Mouse (Mus musculus) liver, adult 2 months (tissue): ENCODE data around the gene Rnf144b. TPM values are rescaled to one million over a fixed set of nuclear protein-coding genes. Genes with fewer than 3 reads are reported as not detected.

Source experiments
- DNase-seq: peaks from one replicate; pipeline ENCODE4 v3.0.0-alpha.2; 2011; ENCODE audit warnings: low read depth, low spot score; ENCODE audit errors: extremely low read depth
- H3K27ac ChIP-seq: fragments of 200-500 bp; replicated peaks from 2 replicates; pipeline ENCODE4 v1.5.1; 2012; ENCODE audit warnings: low read depth, mild to moderate bottlenecking, control low read depth, inconsistent platforms, low read length; ENCODE audit not compliant: insufficient read depth
- H3K27me3 ChIP-seq: fragments of 200-500 bp; 2 replicates; pipeline ENCODE4 v1.6.1; 2012; ENCODE audit warnings: mild to moderate bottlenecking, moderate library complexity, low read length, inconsistent platforms; ENCODE audit not compliant: control insufficient read depth, insufficient read depth
- H3K36me3 ChIP-seq: fragments of 200-500 bp; 2 replicates; pipeline ENCODE4 v1.6.1; 2012; ENCODE audit warnings: low read length, inconsistent platforms; ENCODE audit not compliant: control insufficient read depth, insufficient read depth
- H3K4me1 ChIP-seq: fragments of 200-500 bp; 2 replicates; pipeline ENCODE4 v1.6.1; 2011; ENCODE audit warnings: low read length; ENCODE audit not compliant: control insufficient read depth, insufficient read depth
- H3K4me3 ChIP-seq: fragments of 200-500 bp; 2 replicates; pipeline ENCODE4 v1.5.1; 2011; ENCODE audit warnings: low read depth, mild to moderate bottlenecking, control low read depth, low read length, moderate library complexity; ENCODE audit not compliant: insufficient read depth
- H3K79me2 ChIP-seq: fragments of 200-500 bp; 2 replicates; pipeline ENCODE4 v1.6.1; 2012; ENCODE audit warnings: inconsistent platforms, mild to moderate bottlenecking, low read length, moderate library complexity; ENCODE audit not compliant: control insufficient read depth, insufficient read depth
- H3K9ac ChIP-seq: fragments of 200-500 bp; 2 replicates; pipeline ENCODE4 v1.6.1; 2012; ENCODE audit warnings: low read depth, mild to moderate bottlenecking, control low read depth, inconsistent platforms, low read length
- CTCF ChIP-seq: fragments of 200-500 bp; IDR thresholded peaks from 2 replicates; pipeline ENCODE4 v1.5.1; 2011; ENCODE audit warnings: low read depth, low read length, control low read depth
- POLR2A ChIP-seq: fragments of 200-500 bp; IDR thresholded peaks from 2 replicates; pipeline ENCODE4 v1.6.1; 2011; ENCODE audit warnings: low read length, control low read depth; ENCODE audit not compliant: insufficient read depth; ENCODE audit errors: extremely low read depth
- WGBS: fragments of 180-500 bp; shearing (Covaris S2); methylation state at CpG from one replicate; pipeline ENCODE4 v1.1.7; 2018; 5-methylcytosine and 5-hydroxymethylcytosine counted together
- polyA plus RNA-seq: library from polyadenylated mRNA; depleted of rRNA; stranded (reverse); fragments of >200 nt; gene quantifications from 2 replicates; pipeline ENCODE4 v1.2.3, GENCODE M21; 2012
- total RNA-seq: library from RNA; depleted of rRNA; stranded (reverse); fragments of >200 nt; gene quantifications from 2 replicates; pipeline ENCODE4 v1.2.3, GENCODE M21; 2014

Rnf144b gene
- total and polyA plus RNA-seq, 2 experiments, result 18.8 to 19.4 TPM

GRCm38 (mm10) chr13:47142764-47143163, 20.3 kb downstream of the Rnf144b start:
- TF ChIP-seq POLR2A (no peak), CTCF (no peak)
- DNase-seq, result no peak
- Histone ChIP-seq H3K4me1 (no peaks in the 10 kb centered on the region), H3K4me3 (no peak overlapping the region), H3K27me3 (no peaks in the 10 kb centered on the region), H3K36me3 (no peaks in the 10 kb centered on the region), H3K9ac (no peak overlapping the region), H3K79me2 (no peaks in the 10 kb centered on the region; the same call in 1 of the 2 replicates), H3K27ac (no peak overlapping the region)
- WGBS, result 53% methylated on average over 6 of the region's 6 CpGs

- TF ChIP-seq CTCF (no peak), POLR2A (no peak)
- no peak for DNase-seq
- H3K4me3 ChIP-seq, result no peak overlapping the region
- H3K36me3 ChIP-seq, result no peaks in the 10 kb centered on the region
- H3K27ac ChIP-seq, result no peak overlapping the region
- H3K4me1 ChIP-seq, result peaks cover 2% of the 10 kb centered on the region; the same call in 1 of the 2 replicates
- no peaks in the 10 kb centered on the region for H3K27me3 ChIP-seq
- no peaks in the 10 kb centered on the region; the same call in 1 of the 2 replicates for H3K79me2 ChIP-seq
- H3K9ac ChIP-seq, result no peak overlapping the region
- 80% methylated on average over 9 of the region's 9 CpGs for WGBS
Measured at GRCm38 (mm10) chr13:47145939-47146338, 23.5 kb downstream of the Rnf144b start.

- TF ChIP-seq POLR2A, result no peak
- Histone ChIP-seq H3K27me3 (no peaks in the 10 kb centered on the region), H3K27ac (no peak overlapping the region), H3K4me3 (no peak overlapping the region), H3K36me3 (no peaks in the 10 kb centered on the region), H3K9ac (no peak overlapping the region), H3K79me2 (no peaks in the 10 kb centered on the region; the same call in 1 of the 2 replicates), H3K4me1 (peaks cover 4% of the 10 kb centered on the region; the same call in 1 of the 2 replicates)
- DNase-seq, result no peak
- 91% methylated on average over 7 of the region's 7 CpGs for WGBS
Measured at GRCm38 (mm10) chr13:47146388-47146787, 23.9 kb downstream of the Rnf144b start.

GRCm38 (mm10) chr13:47148573-47148972, 26.1 kb downstream of the Rnf144b start:
- Histone ChIP-seq H3K79me2 (peaks cover 4% of the 10 kb centered on the region; the same call in 1 of the 2 replicates), H3K27me3 (no peaks in the 10 kb centered on the region), H3K9ac (no peak overlapping the region), H3K4me3 (no peak overlapping the region), H3K36me3 (no peaks in the 10 kb centered on the region), H3K27ac (no peak overlapping the region), H3K4me1 (peaks cover 4% of the 10 kb centered on the region; the same call in 1 of the 2 replicates)
- DNase-seq, result no peak
- 69% methylated on average over 11 of the region's 11 CpGs for WGBS
- no peak for TF ChIP-seq CTCF
- no peak for TF ChIP-seq POLR2A

DNA sequence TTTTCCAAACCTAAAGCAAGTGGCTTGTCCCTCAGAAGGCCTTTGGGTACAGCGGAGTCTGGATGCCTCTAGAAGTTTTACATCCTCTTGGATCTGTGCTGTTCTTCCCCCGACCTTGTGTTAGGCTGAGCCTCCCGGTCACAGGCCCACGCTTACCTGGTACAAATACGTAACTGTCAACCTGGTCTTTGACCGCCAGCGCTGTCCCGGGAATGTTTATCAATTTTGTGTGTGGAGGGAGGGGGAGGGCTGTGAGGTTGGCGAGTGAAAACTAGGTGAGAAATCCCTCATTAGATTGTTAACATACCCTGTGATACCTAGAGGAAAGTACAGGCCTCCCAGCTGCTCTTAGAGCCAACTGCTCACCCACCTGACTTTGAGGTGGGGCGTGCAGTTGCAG, 27.5 kb downstream of the Rnf144b start:
- peak; percentile 79 for DNase-seq
- Histone ChIP-seq H3K36me3 (no peaks in the 10 kb centered on the region), H3K27me3 (no peaks in the 10 kb centered on the region), H3K9ac (no peak overlapping the region), H3K79me2 (peaks cover 6% of the 10 kb centered on the region; the same call in 1 of the 2 replicates), H3K27ac (peak overlapping the region; percentile 56), H3K4me1 (peaks cover 10% of the 10 kb centered on the region), H3K4me3 (no peak overlapping the region)
- TF ChIP-seq CTCF (no peak), POLR2A (no peak)
- WGBS, result 22% methylated on average over 10 of the region's 10 CpGs

- H3K4me1 ChIP-seq, result peaks cover 12% of the 10 kb centered on the region
- peaks cover 6% of the 10 kb centered on the region; the same call in 1 of the 2 replicates for H3K79me2 ChIP-seq
- peak; percentile 42 for DNase-seq
- no peak for TF ChIP-seq CTCF
- TF ChIP-seq POLR2A, result no peak
- no peak overlapping the region for H3K4me3 ChIP-seq
- H3K27ac ChIP-seq, result no peak overlapping the region
- no peaks in the 10 kb centered on the region for H3K36me3 ChIP-seq
- WGBS, result 34% methylated on average over 14 of the region's 14 CpGs
- no peak overlapping the region for H3K9ac ChIP-seq
- H3K27me3 ChIP-seq, result no peaks in the 10 kb centered on the region
Measured at GRCm38 (mm10) chr13:47151060-47151459, 28.6 kb downstream of the Rnf144b start.
